Comparison of ENCODE assay signal across 13 mouse cellular contexts in genomic region chr11:109590012-109590411, GRCm38 (mm10). TPM values are rescaled to one million over a fixed set of nuclear protein-coding genes. Genes with fewer than 3 reads are reported as not detected.
DNase-seq lines count a peak whose midpoint lies in the region; ATAC-seq and TF ChIP-seq lines count a peak whose summit lies in the region.
"Had no signal": no experiment of that assay in that cellular context is flagged by ENCODE, and none has a peak within 500 bp of the region (broad histone marks: within the 10 kb centered on the region; RNA-seq: fewer than 3 reads in every experiment).

No protein-coding gene starts in this region.

- peak; percentile 69 for DNase-seq in gastrocnemius, adult 2 months
- DNase-seq in gastrocnemius, postnatal 10 days = no peak
- peak; percentile 39 for DNase-seq in layer of hippocampus, adult 11-12 months (ENCODE audit: low spot score)
- no peak for DNase-seq in layer of hippocampus, adult 9-10 months (ENCODE audit: low spot score)
- peak; percentile 35 for DNase-seq in right cerebral cortex, postnatal 14 days
- DNase-seq in adrenal gland, adult 8-10 months = no peak
- DNase-seq: cerebellum, adult 18-20 months; lung, postnatal 14 days; thymus, postnatal 25 days had no signal

- no peaks in the 10 kb centered on the region for H3K27me3 ChIP-seq in heart, embryonic 14.5 days (ENCODE audit: control insufficient read depth, insufficient read depth, low read length)
- H3K27me3 ChIP-seq: hindbrain, embryonic 12.5 days; neural tube, embryonic 13.5 days had no signal

- TF ChIP-seq CTCF in gastrocnemius, adult 2 months (IDR thresholded peaks at IDR 0.05) = no peak

- 0 out of 2 replicates have a peak, but pooled peaks have one; percentile 35 for ATAC-seq in heart, embryonic 14.5 days (ENCODE audit: insufficient number of reproducible peaks, insufficient read depth, low FRiP score, low read depth)
- ATAC-seq: intestine, embryonic 16.5 days had no signal

- H3K4me2 ChIP-seq in heart, embryonic 14.5 days (ENCODE audit: low read length) = no peak overlapping the region
- H3K4me2 ChIP-seq: hindbrain, embryonic 12.5 days; neural tube, embryonic 13.5 days had no signal

- intact Hi-C loops in gastrocnemius, adult 2 months (cut with DNase I) = no loop called here

- H3K4me1 ChIP-seq in heart, embryonic 14.5 days (ENCODE audit: control insufficient read depth in 2 of 2, insufficient read depth in 2 of 2, low read length in 2 of 2) = peaks cover 14 to 32% of the 10 kb centered on the region in 2 experiments
- H3K4me1 ChIP-seq: hindbrain, embryonic 12.5 days; neural tube, embryonic 13.5 days had no signal

- no peak overlapping the region for H3K4me3 ChIP-seq in gastrocnemius, adult 2 months
- no peak overlapping the region for H3K4me3 ChIP-seq in heart, embryonic 14.5 days (ENCODE audit: control insufficient read depth in 1 of 2, insufficient read depth in 1 of 2, low read depth in 1 of 2, low read length in 2 of 2)
- H3K4me3 ChIP-seq: hindbrain, embryonic 12.5 days; neural tube, embryonic 13.5 days had no signal

- no peaks in the 10 kb centered on the region for H3K9me3 ChIP-seq in heart, embryonic 14.5 days (ENCODE audit: control insufficient read depth, low read length)
- H3K9me3 ChIP-seq: hindbrain, embryonic 12.5 days; neural tube, embryonic 13.5 days had no signal

- whole genome bisulfite sequencing in heart, embryonic 14.5 days = 33% methylated on average over 8 of the region's 8 CpGs

- H3K36me3 ChIP-seq in heart, embryonic 14.5 days (ENCODE audit: control insufficient read depth, insufficient read depth, low read length) = peaks cover 14% of the 10 kb centered on the region
- H3K36me3 ChIP-seq: hindbrain, embryonic 12.5 days had no signal

- no peak overlapping the region for H3K9ac ChIP-seq in heart, embryonic 14.5 days (ENCODE audit: low read length)
- H3K9ac ChIP-seq: hindbrain, embryonic 12.5 days; neural tube, embryonic 13.5 days had no signal

- peak overlapping the region; percentile 79 for H3K27ac ChIP-seq in gastrocnemius, adult 2 months
- H3K27ac ChIP-seq in heart, embryonic 14.5 days (replicated peaks in 1 of 2; ENCODE audit: control insufficient read depth in 1 of 2, insufficient read depth in 1 of 2, low read depth in 2 of 2, low read length in 2 of 2) = peak overlapping the region in 1 of 2 experiments; percentile 21; a peak in 1 of 4 replicates
- H3K27ac ChIP-seq: hindbrain, embryonic 12.5 days; neural tube, embryonic 13.5 days had no signal

RNA-seq across cellular contexts. Expression of gene Wipi1, which starts 21.8 kb away (rescaled TPM):
- total RNA-seq in gastrocnemius, adult 2 months (2021) = 10 to 100 TPM; 53.0 to 60.8 TPM
- total RNA-seq in gastrocnemius, postnatal 10 days (2021) = 10 to 100 TPM; 64.0 to 72.0 TPM
- 31.5 and 32.3 TPM in 2 replicates for polyA plus RNA-seq in heart, embryonic 14.5 days (2014; fragmentation: Nextera tagmentation; extraction: Ambion mirVana)
- 10 to 100 TPM; 32.2 to 43.7 (median 40.0) TPM for total RNA-seq in adrenal gland, adult 8-10 months (2022)

RNA-seq across cellular contexts. Expression of gene Prkar1a, which starts 59.2 kb away (rescaled TPM):
- total RNA-seq in gastrocnemius, adult 2 months (2021) = 100 to 1,000 TPM in 1 of 2 experiments, 10 to 100 TPM in 1; 98.9 to 117 TPM
- total RNA-seq in gastrocnemius, postnatal 10 days (2021) = 100 to 1,000 TPM; 246 to 270 TPM
- 492 and 510 TPM in 2 replicates for polyA plus RNA-seq in heart, embryonic 14.5 days (2014; fragmentation: Nextera tagmentation; extraction: Ambion mirVana)
- total RNA-seq in adrenal gland, adult 8-10 months (2022) = 100 to 1,000 TPM; 388 to 483 (median 411) TPM

Comparison
In these comparisons a context has a peak if more than half of its experiments do, and no peak if none do; other contexts are left out.
1. DNase-seq: peak in gastrocnemius, adult 2 months (single experiment), layer of hippocampus, adult 11-12 months (single experiment) and right cerebral cortex, postnatal 14 days (single experiment); none in gastrocnemius, postnatal 10 days (single experiment), layer of hippocampus, adult 9-10 months (single experiment) and adrenal gland, adult 8-10 months (single experiment).